Mouse (Mus musculus): ENCODE measurements around the gene Medag.

DNA sequence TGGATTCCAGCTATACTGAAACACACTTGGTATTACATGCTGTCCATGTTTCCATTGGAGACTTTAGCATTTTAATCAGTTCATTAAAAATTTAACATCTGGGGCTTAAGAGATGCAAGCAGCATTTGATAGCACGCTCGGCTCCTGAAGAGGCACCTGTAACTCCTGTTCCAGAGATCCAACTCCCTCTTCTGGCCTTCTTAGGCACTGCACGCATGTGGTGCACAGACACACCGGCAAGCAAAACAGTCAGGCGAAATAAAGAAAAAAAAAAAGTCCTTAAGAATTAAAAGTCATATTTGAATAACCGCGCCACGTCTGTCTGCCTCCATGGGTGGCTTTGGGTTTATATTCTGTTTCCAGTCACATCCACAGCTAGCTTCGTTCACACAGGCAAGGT is 62.6 kb downstream of the Medag start:
- no peak for TF ChIP-seq MYOG (IDR thresholded peaks at IDR 0.05; ENCODE audit: control insufficient read depth in 1 of 3, insufficient read depth in 1 of 3, insufficient read length in 2 of 3, low read depth in 2 of 3)
- TF ChIP-seq MAX (IDR thresholded peaks at IDR 0.05; ENCODE audit: low read depth): no peak
- no peak for TF ChIP-seq POLR2A (IDR thresholded peaks at IDR 0.05; ENCODE audit: insufficient read length, low read depth)
- TF ChIP-seq TCF12 (IDR thresholded peaks at IDR 0.05; ENCODE audit: insufficient read depth, poor library complexity, severe bottlenecking): no peak
- TF ChIP-seq POLR2AphosphoS2 (IDR thresholded peaks at IDR 0.05; ENCODE audit: insufficient read length, low read depth): no peak
- TF ChIP-seq USF1 (IDR thresholded peaks at IDR 0.05; ENCODE audit: low read depth): no peak
- no peak for TF ChIP-seq REST (IDR thresholded peaks at IDR 0.05; ENCODE audit: insufficient read depth, insufficient read length)

Data from myocyte (in vitro differentiated cells).